Mouse (Mus musculus) CD4-positive, CD25-positive, alpha-beta regulatory T cell, adult 4 months (primary cell): ENCODE measurements around the gene Ercc6l2. TPM values are rescaled to one million over a fixed set of nuclear protein-coding genes. Genes with fewer than 3 reads are reported as not detected.
"Not testable (repeated sequence)": the region's sequence is repeated elsewhere in the genome, so short reads cannot be mapped to it uniquely, and the experiment has no call there.

Experiments used
- ATAC-seq: one replicate; pipeline ENCODE4 v1.8.0; 2017
- polyA plus RNA-seq, 2 experiments: library from polyadenylated mRNA; unstranded; fragments of 100-300 nt; shearing (Covaris generic); gene quantifications; one replicate each; pipeline ENCODE4 v1.2.1; 2017

The Ercc6l2 gene
- polyA plus RNA-seq, 2 experiments from 2014 or later = 19.2 to 20.9 TPM

DNA sequence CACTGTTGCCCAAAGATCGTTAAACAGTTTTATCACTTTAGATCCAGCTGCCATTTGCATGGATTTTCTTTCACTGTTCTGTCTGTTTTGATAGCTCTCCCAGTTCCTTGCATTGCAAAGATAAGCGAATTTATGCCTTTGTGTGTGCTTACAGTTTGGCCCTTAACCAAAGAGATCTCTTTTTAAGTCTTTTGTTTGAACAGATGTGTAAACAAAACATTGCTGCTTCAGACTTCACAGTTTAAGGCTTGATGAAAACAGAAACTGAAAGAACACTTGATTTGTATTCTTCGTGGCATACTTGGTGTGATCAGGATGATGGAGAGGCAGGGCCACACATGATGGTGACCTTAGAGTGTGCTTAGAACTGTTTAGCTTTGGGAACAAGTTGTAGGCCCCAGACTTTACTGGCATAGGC is 70.5 kb downstream of the Ercc6l2 start:
- peak; percentile 38 for ATAC-seq

DNA sequence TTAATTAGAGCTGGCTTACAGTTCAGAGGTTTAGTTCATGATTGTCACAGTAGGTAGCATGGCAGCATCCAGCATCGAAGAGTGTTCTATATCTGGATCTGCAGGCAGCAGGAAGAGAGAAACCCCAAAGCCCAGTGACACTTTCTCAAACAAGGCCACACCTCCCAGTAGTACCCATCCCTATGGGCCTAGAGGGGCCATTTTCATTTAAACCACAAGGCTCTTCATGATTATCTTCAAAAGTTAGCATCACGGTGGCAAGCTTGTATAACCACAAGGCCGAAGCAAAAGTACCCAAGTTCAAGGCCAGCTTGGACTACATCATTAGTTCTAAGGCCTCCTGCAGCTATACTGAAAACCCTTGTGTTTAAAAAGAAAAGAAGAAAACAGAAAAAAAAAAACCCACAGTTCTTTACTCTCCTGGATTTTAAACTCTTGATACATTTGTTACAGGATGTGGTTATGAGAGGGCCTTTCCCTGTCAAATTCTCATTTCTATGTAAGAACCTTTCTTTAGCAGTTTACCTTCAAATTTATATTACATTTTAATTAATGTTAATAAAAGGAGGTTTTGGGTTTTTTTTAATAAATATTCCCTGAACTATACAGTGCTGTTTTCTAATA is 71.5 kb downstream of the Ercc6l2 start:
- peak; percentile 80 for ATAC-seq

DNA sequence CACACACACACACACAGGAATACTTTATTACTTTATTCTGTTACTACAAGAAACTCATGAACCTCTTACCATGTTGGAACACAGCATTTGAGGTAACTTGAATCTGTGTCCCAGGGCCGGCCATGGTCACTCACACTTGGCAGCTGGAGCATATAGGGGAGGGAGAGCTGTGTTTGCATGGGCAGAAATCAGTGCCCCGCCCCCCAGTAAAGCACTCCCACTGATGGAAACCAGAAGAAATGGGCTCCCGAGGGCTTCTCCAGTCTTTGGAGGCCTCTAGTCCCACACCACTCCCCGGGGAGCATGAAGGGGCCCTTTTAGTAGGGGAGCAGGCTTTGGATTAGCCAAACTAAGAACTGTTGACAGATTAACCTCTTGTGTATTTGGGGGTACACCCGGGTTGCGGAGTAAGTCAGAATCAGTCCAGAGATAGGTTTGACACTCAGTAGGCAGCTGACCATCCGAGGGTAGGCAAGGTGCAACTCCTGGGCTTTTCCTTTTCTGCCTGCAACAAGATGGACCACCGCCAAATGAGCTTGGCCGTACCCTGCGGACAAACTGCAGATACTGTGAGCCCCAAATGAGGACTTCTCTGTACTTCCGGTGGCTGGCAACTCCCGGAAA is 85.8 kb downstream of the Ercc6l2 start:
- peak; percentile 40 for ATAC-seq

DNA sequence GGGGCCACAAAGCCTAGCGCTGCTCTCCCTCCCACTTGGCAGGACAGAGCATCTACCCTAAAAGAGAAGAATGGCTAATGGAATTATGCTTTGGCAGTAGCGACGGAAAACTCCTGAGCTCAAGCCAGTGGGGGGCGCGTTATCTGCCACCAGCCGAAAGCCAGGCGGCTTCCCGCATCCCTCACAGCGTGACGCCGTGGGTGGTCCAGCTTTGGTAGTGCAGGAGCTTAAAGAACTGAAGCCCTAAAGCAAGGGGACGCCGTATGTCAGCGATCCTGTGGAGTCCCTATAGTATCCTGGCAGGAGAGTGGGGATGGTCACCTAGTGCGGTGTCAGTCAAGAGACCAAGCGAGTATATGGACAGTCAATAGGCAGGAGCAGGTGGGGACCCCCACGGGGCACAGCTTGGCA is 86.3 kb downstream of the Ercc6l2 start:
- ATAC-seq = no peak

DNA sequence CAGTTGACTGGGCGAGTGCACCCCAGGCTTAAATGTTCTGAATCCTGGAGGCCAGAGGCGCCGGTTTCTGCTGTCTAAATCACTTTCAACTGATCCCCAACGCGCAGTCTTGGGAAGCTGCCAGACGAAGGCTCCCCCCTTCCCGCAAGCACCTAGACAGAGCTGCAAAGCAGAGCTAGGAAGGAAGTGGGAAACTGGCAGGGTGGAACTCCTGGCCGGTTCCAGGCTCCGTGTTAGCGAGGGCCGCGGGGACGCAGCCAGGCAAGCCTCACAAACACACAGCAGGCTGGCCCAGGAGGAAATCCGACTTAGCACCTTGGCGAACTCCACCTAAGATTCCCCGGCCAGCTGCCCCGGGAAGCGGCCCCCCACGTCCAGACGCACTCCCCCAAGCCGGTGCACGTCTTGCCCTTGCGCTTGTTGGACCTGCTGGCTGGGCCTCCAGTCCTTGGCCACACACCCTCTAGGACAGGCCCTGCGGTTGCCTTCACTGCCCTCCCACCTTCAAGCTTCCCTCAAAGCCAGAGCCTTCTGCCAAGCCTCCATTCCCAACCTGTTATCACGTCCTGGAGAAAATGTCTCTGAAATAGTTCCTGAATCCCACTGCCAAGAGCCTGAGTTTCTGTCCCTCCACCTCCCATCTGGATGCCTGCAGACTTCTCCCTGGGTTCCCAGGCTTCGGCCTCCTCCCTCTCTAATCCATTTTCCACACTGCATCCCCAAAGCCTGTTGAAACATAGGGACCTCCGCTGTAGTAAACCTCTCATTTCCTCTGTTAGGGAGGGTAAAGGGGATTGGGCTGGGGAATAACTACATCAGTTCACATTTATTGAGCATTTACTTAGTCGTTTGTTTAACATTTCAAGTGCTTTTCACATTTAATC is 86.9 kb downstream of the Ercc6l2 start:
- peak; percentile 21 for ATAC-seq

DNA sequence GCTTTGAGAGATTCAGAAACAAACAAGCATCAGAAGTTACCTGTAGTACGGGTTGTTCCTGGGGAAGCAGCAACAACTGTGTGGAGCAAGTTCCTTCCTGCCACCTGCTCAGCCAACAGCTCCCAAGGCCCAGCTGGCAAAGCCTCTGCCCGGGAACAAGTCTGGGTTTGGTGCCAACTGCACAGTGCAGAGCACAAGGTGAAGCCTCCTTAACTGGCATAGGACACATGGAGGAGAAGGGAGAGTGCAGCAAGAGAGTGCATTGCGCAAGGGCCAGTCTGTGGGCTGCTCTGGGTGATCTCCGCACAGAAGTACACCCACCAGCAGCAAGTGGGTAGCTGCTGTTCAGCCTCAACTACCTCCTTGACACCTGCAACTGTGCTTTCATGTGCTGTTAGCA is 91.5 kb downstream of the Ercc6l2 start:
- ATAC-seq = no peak

DNA sequence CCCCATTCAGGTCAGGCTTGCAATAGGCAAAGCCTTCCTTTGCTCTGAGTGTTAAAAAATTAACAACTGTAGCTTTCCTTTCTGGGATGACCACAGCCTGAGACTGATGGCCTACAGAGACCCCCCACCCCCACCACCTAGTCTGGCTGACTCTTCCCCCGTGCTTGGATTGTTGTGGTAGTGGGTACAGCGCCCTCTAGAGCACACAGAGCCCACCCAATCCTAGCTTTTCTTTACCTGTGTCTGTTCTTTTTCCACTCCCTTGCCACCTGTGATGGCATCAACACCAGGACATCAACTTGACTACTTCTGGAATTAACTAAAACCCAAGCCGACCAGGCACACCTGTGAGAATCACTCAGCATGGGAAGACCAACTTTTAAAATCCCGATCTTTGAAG is 92.4 kb downstream of the Ercc6l2 start:
- ATAC-seq = peak; percentile 51

DNA sequence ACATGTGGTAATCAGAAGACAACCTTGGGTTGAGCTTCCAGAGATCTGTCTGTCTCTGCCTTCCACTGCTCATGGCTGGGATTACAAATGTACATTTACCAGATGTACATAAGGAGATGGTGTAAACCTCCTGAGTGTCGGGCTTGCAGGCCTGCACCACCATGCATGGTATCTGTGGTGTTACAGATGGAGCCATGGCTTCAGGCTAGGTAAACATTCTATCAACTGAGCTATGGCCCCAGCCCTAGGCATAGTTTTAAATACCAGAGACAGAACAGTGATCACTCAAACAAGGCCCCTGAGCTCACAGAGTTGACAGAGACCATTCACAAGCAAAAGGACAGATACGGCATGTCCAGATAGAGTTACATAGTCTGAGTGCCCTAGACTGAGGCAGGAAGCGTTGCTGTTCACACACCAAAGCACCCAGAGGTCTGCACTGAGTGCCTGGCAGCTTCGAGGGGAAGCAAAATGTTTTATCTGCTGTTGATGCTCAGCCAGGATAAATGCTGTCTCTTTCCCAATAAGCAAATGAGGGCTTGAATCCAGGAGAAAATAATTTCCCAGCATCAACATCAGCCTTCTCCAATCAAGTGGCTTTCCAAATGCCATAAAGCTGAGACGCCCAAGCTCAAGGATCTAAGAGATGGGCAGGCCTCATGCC is 95.2 kb downstream of the Ercc6l2 start:
- ATAC-seq = no peak

DNA sequence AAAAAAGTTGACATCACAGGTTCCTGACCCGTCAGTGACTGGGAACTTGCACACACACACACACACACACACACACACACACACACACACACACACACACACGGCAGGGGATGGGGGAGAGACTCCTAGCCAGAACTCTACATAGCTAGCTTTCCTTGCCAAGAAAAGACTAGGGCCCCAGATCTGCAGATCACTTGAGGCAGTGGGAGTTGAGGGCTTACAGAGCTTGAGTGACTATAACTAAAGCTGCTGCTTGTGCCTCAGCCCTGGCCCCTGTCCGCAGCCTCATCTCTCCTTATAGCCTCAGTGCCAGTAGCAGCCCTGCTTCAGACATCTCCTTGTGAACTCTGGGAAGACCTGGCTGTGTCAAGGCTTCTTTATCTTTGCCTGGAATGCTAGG is 96.6 kb downstream of the Ercc6l2 start:
- ATAC-seq = no peak

DNA sequence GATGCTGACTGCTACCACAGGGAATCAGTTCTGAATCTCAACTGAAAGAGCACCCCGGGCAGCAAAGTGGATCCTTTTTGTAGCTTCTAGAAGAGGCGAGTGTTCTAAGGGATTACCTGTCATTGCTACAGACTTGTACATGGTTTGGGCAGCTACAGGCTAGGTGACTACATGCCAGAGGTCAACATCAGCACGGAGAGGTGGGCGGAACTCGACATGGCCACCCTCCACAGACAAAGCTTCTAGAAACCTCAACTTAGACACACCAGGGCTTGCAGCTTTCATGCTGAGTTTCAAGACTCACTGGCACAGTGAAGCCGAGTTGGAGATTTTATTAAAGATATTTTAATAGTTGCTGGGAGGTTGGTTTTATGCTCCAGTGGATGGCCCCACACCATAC is 98.1 kb downstream of the Ercc6l2 start:
- no peak for ATAC-seq

DNA sequence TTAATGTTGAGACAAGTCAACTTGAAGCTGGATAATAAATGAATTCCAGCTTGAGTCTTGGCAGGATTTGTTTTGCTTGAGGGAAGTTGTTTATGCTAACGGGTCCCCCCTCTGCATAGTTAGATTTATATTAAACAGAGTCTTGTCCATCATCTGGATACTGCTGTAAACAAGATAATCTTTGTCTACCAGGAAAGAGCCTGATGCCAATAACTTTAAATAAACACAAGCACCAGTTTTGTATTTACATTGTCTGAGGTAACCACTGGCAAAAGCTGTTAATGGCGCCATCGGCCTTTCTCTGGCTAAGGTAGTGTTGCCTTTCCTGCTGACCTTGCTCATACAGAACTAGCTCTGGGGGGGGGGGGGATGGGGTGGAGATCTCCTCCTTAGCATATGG is 100.1 kb downstream of the Ercc6l2 start:
- ATAC-seq = no peak

DNA sequence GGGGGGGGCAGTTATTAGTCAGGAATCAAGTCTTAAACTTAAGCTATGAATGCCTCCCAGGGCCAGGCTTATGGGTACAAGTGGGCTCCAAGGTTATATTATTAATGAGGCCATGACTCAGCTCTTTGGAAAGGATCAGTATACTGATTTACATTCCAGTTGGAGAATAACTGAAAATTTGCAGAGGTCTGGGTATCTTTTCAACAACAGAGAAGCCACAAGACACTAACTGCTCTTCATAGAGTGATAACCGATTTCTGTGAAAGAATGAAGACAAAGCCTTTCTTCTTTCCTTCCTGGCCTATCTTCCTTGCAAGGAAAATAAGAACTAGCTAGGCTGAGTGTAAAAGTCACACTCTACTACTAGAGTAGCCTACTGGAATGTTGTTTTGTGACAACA is 100.6 kb downstream of the Ercc6l2 start:
- ATAC-seq = no peak

DNA sequence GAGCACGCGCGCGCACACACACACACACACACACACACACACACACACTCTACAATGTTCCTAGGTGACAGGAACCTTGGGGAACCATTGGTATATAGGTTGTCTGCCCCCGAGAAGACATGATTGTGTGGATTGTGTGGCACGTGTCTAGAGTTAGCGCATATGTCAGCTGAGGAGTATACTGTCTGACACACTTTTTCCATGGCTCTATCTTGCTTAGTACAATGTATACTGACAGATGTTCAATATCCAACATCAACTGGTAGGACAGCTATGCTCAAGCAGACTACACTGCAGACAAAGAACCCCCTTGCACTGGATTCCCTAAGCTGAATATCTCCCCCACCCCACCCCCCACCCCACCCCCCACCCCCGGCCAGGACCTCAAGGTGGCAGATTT is 101.5 kb downstream of the Ercc6l2 start:
- no peak for ATAC-seq

DNA sequence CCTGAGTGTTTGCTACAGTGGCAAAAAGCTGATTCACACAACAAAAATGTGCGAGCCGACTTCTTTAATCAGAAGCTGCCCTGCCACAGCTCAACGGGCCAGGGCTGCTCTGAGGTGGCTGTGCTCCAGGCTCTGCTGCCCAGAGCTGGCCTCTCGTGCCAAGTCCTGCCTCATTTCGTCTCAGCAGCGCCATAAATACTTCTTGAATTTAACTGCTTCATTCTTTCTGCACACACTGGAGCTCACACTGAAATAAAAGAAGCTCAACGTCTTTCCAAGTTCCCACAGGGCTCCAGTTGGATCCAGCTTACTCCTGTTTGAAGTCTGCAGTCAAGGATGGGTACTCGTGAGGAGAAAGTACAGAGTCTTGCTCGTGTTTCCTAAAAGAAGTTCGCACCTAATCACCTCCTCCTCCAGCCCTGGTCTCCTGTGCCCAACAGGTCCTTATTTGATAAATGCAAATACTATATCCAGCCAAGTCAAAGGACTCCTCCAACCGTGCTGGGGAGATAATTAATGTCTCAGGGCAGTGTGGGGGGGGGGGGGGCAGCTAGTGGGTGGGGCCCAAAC is 102.2 kb downstream of the Ercc6l2 start:
- no peak for ATAC-seq

DNA sequence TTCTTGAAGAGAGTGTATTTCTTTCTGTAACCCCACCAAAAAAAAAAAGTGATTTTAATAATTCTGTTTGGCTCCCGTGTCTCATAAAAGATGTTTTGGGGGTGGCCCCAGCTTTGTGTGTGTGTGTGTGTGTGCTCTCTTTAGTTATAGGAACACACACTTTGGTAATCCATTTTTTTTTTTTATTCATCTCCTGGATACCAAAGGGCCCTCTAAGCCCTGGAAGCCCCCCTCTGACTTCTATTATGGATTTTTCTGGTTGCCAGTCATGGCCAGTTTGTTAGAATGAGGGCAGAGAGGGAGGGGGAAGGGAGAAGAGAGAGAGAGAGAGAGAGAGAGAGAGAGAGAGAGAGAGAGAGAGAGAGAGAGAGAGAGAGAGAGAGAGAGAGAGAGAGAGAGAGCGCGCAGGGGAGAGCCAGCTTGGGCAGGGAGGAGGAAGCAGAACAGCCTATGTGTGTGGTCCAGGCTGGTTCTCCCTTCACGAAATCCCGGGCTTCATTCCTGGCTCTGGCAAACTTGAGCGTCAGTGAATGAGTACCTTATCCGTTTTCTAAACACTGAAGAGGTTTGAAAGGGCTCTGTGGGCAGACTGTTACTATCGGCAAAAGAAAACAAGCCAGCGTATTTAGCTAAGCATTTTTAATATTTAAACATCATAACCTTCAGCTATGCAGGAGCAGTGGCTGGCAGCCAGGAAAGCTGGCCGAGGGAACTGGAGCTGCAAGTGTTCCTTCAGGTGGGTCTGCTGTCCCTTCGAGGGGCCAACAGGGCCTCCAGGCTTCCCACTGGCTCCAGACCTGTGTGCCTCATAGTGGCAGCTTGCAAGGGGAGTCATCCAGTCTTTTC is 103.0 kb downstream of the Ercc6l2 start:
- ATAC-seq = no peak

DNA sequence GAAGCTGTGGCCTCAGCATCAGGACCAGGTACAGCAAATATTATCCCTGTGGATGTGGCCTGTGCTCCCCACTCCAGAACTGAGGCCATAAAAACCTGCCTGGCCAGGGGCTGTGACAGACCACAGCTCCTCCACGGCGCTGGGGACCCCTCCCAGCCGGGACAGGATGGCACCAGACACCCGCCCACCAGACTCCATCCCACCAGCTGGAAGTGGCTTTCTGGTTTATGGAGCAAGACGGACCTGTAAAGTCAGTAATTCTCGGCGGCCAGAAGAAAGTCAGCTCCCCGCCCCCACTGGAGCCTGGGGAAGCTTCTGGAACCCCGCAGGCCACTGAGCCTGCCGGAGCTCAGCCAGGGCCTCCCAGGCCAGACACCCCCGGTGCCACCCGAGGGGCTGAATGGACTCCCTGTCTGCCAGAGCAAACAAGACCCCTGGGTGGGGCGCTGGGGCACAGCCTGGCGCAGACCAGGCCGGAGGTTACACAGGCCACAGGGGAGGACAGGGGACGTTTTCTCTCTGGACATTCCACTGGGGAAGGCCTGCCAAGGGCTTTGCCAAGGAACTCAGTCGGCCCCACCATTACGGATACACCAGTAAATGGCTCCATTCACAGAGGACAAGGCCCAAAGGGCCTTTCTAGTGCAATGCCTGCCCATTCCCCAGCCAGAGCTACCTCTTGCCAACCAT is 103.8 kb downstream of the Ercc6l2 start:
- no peak for ATAC-seq

DNA sequence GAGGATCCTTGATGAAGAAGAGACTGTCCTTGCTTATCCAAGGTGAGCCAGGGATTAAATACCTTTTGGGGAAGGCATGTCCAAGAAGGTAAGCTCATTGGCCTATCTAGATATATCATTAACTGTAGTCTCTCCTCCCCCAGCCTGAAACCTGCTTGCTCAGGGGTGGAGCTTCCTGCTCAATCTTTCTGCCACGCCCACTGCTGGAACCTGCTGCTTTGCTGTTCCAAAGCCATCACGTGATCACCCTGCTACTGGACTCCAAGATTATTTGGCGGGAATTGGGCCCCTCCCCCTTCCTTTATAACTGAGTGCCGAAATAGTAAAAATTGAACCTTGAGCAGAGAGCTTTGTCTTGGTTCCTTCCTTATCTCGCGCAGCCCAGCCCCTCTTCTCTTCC is 109.0 kb downstream of the Ercc6l2 start:
- not testable (repeated sequence) for ATAC-seq

DNA sequence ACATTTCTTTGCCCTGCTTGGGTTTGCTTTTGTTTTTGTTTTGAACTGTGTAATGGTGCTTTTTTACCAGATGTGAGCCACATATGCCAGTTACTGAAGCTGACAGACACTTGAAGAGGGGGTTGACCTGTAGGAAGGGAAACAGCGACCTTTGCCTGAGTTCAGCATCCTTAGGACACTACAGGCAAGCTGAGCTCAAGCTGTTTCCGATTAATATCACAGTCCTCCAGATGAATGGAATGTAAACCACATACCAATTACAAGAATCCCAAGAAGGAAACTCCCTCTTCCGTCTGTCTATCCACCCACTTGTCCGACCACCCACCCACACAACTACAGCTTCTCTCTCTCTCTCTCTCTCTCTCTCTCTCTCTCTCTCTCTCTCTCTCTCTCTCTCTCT is 112.3 kb downstream of the Ercc6l2 start:
- ATAC-seq = no peak

DNA sequence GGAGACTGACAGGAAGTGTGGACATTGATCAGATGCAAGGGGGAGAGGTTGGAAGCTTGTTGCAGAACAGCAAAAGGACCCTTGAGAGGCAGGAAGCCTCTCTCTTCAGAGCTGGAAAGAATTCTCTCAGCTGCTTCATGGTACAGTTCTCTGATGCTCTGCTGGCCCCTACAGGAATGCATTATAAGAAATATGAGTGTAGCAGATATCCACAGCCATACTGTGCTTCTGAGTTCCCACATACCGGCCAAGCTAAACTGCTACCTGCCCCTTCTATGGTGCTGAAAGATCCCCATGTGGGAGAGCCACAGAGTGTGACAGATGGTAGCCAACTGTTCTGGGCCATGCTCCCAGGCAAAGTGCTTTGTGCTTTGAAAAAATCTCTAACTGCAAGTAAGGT is 114.3 kb downstream of the Ercc6l2 start:
- peak; percentile 67 for ATAC-seq

DNA sequence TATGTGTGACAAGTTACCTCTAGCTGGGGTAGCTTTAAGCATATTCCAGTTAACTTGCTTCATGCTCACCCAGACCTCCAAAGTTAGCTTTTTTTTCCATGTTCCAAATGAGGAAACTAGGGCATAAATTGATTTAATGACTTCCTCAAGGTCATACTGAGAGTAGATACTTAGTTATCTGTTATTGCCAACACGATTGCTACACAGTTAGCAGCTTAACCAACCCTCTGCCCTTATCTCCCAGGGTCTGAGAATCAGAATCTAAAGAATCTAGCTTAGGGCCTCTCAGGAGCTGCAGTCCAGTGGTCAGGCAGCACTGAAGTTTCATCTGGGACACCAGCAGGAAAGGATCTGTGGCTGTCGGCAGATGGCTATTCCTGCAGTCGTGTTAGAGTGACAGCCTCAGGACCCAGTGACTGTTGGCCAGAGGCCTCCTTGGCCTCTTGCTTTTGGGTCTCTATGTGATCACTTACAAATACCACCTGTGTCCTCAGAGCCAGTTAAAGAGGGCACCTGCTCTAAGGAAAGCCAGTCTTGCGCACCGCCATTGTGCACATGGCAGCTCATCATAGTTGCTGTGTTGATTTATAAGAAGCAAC is 115.0 kb downstream of the Ercc6l2 start:
- ATAC-seq = no peak

DNA sequence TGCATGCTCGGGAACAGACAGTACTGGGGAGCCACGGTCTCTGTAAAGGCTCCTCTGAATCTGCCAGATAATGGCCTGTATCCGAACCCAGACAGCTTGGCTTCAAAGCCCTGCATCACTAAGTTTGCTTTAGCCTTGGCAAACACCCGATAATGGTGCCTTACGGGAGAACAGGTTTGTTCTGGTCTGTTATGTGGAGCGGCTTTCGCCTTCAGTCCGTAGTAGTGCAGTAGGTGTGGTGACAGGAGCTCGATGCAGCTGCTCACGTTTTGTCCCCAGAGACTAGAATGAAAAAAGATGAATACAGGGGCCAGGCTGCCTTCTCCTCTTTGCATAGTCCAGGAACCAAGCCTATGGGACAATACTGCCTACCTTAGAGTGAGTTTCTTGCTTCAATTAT is 115.5 kb downstream of the Ercc6l2 start:
- ATAC-seq = no peak
